Mouse (Mus musculus) NIH3T3 (cell line): ENCODE data around the gene Pank2.
A peak's percentile ranks its signal among the peaks of the same experiment; 100 is the strongest.
"Not testable (repeated sequence)": the region's sequence is repeated elsewhere in the genome, so short reads cannot be mapped to it uniquely, and the experiment has no call there.

ENCODE experiments used
- DNase-seq: peaks from one replicate; pipeline ENCODE4 v3.0.0-alpha.2; 2012; ENCODE audit warnings: low read depth

Pank2 gene

GRCm38 (mm10) chr2:131260544-131261307 is 1.6 kb upstream of the Pank2 start:
- no peak for DNase-seq

DNA sequence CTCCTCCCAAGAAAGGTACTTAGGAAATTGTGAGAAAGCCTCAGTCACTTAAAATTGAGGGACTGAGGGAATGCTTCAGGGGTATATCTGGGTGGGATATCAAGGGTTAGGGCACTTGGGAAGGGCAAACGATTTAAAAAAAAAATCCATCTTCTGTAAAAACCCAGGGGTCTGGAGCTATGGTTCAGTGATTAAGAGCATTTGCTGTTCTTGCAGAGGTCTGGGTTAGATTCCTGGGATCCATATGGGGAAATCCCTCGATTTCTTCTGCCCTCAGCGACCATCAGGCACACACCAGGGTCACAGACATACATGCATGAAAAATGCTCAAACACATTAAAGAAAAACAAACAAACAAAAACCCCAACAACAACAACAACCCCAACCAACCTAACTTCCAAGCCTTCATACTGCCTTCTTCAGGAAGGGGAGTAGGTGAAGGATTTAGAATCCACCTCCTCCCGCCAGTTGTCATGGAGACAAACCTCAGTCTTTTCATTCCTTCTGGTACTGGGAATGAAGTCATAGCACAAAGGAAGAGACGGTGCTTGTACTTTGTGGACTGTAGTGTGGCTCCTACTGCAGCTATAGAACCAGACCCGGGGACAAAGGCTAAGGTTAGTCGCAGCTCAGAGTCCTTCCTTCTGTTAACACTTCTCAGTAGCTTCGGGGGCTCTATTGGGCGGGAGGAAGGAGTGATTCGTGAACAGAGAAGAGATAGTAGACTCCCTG is 648 bp upstream of the Pank2 start:
- DNase-seq: peak; percentile 63

DNA sequence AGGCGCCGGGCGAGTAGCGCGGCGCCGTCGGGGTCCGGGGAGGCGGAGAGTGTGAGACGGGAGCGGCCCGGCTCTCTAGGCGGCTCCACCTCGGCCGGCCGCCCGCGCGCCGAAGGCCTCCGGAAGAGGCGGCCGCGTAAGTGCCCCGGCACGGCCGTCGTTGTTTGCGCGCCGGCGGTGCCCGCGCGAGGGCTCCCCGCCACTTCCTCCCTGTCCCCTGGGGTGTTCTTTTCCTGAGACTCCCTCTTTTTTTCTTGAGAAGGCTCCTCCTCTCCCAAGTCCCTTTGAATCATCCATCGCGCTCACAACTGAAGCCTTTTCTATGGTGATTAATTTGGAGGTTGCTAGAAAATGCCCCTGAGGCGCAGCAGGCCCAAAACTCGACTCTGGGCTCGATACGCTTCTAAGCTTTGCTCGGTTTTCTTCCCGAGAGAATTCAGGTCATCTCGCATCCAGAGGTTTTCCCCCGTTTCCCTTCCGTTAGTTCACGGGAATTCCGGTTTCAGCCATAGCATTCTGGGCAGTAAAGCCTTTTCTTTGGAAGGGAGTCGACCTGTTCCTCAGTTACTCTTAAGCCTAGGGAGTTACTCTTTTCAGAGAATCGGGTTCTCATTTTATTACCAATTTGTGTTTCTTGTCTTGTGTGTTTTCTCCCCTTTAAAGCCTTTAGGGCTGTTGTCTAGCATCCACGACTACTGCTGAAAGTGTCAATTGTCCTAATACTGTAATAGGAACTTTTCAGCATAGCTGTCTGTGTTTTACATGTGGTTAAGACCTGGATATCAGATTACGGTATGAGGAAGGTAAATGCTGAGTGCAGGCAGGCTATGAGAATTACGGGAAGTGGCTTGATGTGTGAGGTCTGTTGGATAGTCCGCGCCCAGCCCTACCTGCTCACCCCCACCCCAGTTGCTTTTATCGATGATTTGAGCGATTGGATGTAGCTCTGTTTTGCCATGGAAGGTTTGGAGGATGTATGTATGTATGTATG is 680 bp downstream of the Pank2 start:
- peak; percentile 32 for DNase-seq

GRCm38 (mm10) chr2:131264027-131264426 is 1.7 kb downstream of the Pank2 start:
- peak; percentile 5 for DNase-seq

- DNase-seq: peak; percentile 9
Observed at GRCm38 (mm10) chr2:131265056-131265455, 2.8 kb downstream of the Pank2 start.

GRCm38 (mm10) chr2:131275493-131275892 is 13.2 kb downstream of the Pank2 start:
- no peak for DNase-seq

GRCm38 (mm10) chr2:131276722-131277121 is 14.4 kb downstream of the Pank2 start:
- DNase-seq: no peak

GRCm38 (mm10) chr2:131281596-131281995 is 19.3 kb downstream of the Pank2 start:
- no peak for DNase-seq

DNA sequence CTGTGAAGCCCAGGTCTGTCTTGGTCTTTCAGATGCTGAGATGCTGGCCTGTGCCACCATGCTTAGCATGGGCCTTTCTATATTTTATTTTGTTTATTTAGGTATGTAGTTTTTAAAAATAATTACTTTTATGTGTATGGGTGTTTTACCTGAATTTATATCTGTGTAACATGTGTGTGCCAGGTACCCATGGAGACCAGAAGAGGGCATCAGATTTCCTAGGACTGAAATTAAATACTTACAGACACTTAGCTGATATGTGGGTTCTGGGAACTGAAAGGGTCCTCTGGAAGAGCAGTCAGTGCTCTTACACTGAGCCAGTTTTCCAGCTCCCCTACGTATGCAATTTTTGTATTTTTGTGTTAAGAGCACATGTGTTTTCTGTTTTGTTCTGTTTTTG is 24.0 kb downstream of the Pank2 start:
- peak; percentile 24 for DNase-seq

DNA sequence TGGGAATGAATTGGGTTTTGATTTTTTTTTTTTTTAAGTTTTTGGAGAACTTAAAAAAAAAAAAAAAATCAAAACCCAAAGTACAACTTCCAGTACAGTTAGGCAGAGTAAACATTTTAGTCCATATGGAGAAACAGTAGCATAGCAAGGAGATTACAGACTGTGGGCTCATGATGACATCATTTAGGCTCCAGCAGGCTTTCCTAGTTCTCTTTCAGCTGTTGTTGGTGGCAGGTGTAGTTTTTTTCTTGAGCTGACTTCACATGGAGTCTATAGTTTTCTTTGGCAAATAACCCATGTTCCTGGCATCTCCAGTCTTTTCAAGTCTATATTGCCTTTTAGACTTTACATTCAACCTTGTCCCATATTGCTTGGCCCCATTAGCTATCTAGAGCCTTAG is 28.4 kb downstream of the Pank2 start:
- no peak for DNase-seq

DNA sequence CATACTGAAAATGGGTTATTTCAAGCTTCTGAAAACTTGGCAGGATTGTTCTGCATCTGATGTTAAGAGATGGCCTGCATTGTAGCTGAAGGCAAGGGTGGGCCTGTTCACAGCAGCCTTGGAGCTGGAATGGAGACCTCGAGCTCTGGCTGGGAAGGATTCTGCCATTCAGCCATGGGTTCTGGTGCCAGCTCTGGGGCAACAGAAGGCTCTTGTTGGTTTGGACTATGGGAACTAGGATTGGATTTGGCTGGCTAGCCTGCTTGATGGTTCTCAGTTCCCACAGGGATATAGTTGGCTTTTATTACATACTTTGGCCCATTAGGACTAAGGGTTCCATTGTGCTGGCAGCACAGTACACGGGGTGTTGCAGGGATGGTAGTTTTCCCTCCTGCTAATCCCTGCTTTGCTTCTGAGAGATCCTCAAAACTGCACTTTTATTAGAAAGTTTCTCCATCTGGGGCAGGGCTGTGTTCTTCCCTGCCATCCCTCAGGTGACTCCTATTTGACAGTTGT is 34.5 kb downstream of the Pank2 start:
- DNase-seq: no peak

DNA sequence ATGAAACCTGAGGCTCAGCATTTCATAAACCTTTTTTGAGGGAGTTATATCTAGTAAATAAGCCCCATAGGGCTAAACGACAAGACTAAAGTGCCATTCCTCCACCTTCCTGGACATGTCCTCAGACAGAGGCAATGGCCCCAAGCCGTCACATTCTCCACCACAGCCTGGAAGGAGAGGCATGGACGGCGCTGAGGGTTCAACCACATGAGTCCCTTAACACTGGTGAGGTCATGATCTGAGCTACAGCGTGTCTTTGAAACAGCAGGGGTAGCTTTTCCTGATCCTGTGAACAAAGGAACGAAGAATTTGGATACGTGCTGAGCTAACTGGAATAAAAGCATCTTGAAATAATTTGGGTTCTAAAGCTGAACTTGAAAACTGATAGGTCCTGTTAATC is 36.4 kb downstream of the Pank2 start:
- not testable (repeated sequence) for DNase-seq

- no peak for DNase-seq
Observed at GRCm38 (mm10) chr2:131300485-131300884, 38.2 kb downstream of the Pank2 start.

- no peak for DNase-seq
Observed at GRCm38 (mm10) chr2:131301635-131302034, 39.3 kb downstream of the Pank2 start.

GRCm38 (mm10) chr2:131304497-131304896 is 42.2 kb downstream of the Pank2 start:
- no peak for DNase-seq

GRCm38 (mm10) chr2:131305226-131305625 is 42.9 kb downstream of the Pank2 start:
- peak; percentile 55 for DNase-seq

- no peak for DNase-seq
Observed at GRCm38 (mm10) chr2:131307391-131307790, 45.1 kb downstream of the Pank2 start.

- DNase-seq: no peak
Observed at GRCm38 (mm10) chr2:131307822-131308221, 45.5 kb downstream of the Pank2 start.

- no peak for DNase-seq
Observed at GRCm38 (mm10) chr2:131309296-131309695, 47.0 kb downstream of the Pank2 start.

GRCm38 (mm10) chr2:131316167-131316566 is 53.9 kb downstream of the Pank2 start:
- DNase-seq: no peak

DNA sequence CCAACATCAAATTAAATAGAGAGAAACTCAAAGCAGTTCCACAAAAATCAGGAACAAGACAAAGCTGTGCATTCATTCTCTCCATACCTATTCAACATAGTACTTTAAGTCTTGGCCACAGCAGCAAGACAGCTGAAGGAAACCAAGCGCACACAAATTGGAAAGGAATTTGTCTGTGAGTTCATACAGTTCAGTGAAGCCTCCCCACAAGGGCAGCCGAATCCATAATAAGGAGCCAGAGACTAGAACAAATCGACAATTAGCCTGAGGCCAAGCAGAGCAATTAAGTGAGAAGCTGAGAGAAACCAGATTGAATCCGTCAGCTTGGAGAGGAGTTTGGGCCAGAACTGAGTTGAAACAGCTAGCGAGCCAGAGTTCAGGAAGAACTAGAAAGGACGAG is 57.1 kb downstream of the Pank2 start:
- DNase-seq: no peak

GRCm38 (mm10) chr2:131321192-131321591 is 58.9 kb downstream of the Pank2 start:
- DNase-seq: peak; percentile 72
